Mouse (Mus musculus): Measurements from ENCODE around the gene Stx8. TPM values are rescaled to one million over a fixed set of nuclear protein-coding genes. Genes with fewer than 3 reads are reported as not detected.

Gene Stx8
- polyA plus RNA-seq, 1 experiment: 8.7 TPM

GRCm38 (mm10) chr11:68029079-68029478, 63.1 kb downstream of the Stx8 start:
- TF ChIP-seq CTCF (IDR thresholded peaks at IDR 0.05; ENCODE audit: insufficient read depth, low read length) (no peak), POLR2A (IDR thresholded peaks at IDR 0.05; ENCODE audit: borderline replicate concordance, extremely low read depth, low read depth, low read length) (no peak)
- no peak overlapping the region for H3K4me3 ChIP-seq (replicated peaks; ENCODE audit: extremely low read depth, low read depth, low read length)
- WGBS: 59% methylated on average over 4 of the region's 4 CpGs
- DNase-seq: no peak
- peaks cover 3% of the 10 kb centered on the region for H3K4me1 ChIP-seq (ENCODE audit: control insufficient read depth, insufficient read depth, low read length)

GRCm38 (mm10) chr11:68029871-68030270, 63.9 kb downstream of the Stx8 start:
- no peak for DNase-seq
- H3K4me3 ChIP-seq (replicated peaks; ENCODE audit: extremely low read depth, low read depth, low read length): no peak overlapping the region
- H3K4me1 ChIP-seq (ENCODE audit: control insufficient read depth, insufficient read depth, low read length): peaks cover 3% of the 10 kb centered on the region
- 52% methylated on average over 3 of the region's 3 CpGs for WGBS
- no peak for TF ChIP-seq CTCF (IDR thresholded peaks at IDR 0.05; ENCODE audit: insufficient read depth, low read length)
- no peak for TF ChIP-seq POLR2A (IDR thresholded peaks at IDR 0.05; ENCODE audit: borderline replicate concordance, extremely low read depth, low read depth, low read length)

- no peak for TF ChIP-seq CTCF (IDR thresholded peaks at IDR 0.05; ENCODE audit: insufficient read depth, low read length)
- TF ChIP-seq POLR2A (IDR thresholded peaks at IDR 0.05; ENCODE audit: borderline replicate concordance, extremely low read depth, low read depth, low read length): no peak
- WGBS: 89% methylated on average over 1 of the region's 1 CpGs
- H3K4me3 ChIP-seq (replicated peaks; ENCODE audit: extremely low read depth, low read depth, low read length): no peak overlapping the region
- DNase-seq: no peak
- peaks cover 3% of the 10 kb centered on the region for H3K4me1 ChIP-seq (ENCODE audit: control insufficient read depth, insufficient read depth, low read length)
Measured at GRCm38 (mm10) chr11:68030771-68031170, 64.8 kb downstream of the Stx8 start.

GRCm38 (mm10) chr11:68032448-68032847, 66.5 kb downstream of the Stx8 start:
- no peak overlapping the region for H3K4me3 ChIP-seq (replicated peaks; ENCODE audit: extremely low read depth, low read depth, low read length)
- DNase-seq: no peak
- WGBS: 59% methylated on average over 2 of the region's 2 CpGs
- TF ChIP-seq POLR2A (IDR thresholded peaks at IDR 0.05; ENCODE audit: borderline replicate concordance, extremely low read depth, low read depth, low read length) (no peak), CTCF (IDR thresholded peaks at IDR 0.05; ENCODE audit: insufficient read depth, low read length) (no peak)
- H3K4me1 ChIP-seq (ENCODE audit: control insufficient read depth, insufficient read depth, low read length): peaks cover 3% of the 10 kb centered on the region

GRCm38 (mm10) chr11:68033331-68033926, 67.4 kb downstream of the Stx8 start:
- H3K4me3 ChIP-seq (replicated peaks; ENCODE audit: extremely low read depth, low read depth, low read length): no peak overlapping the region
- TF ChIP-seq CTCF (IDR thresholded peaks at IDR 0.05; ENCODE audit: insufficient read depth, low read length): no peak
- no peak for TF ChIP-seq POLR2A (IDR thresholded peaks at IDR 0.05; ENCODE audit: borderline replicate concordance, extremely low read depth, low read depth, low read length)
- 89% methylated on average over 11 of the region's 11 CpGs for WGBS
- no peak for DNase-seq
- H3K4me1 ChIP-seq (ENCODE audit: control insufficient read depth, insufficient read depth, low read length): peaks cover 3% of the 10 kb centered on the region

GRCm38 (mm10) chr11:68034422-68034821, 68.4 kb downstream of the Stx8 start:
- TF ChIP-seq POLR2A (IDR thresholded peaks at IDR 0.05; ENCODE audit: borderline replicate concordance, extremely low read depth, low read depth, low read length) (no peak), CTCF (IDR thresholded peaks at IDR 0.05; ENCODE audit: insufficient read depth, low read length) (no peak)
- WGBS: 69% methylated on average over 5 of the region's 5 CpGs
- no peak for DNase-seq
- no peak overlapping the region for H3K4me3 ChIP-seq (replicated peaks; ENCODE audit: extremely low read depth, low read depth, low read length)
- peaks cover 3% of the 10 kb centered on the region for H3K4me1 ChIP-seq (ENCODE audit: control insufficient read depth, insufficient read depth, low read length)

- DNase-seq: no peak
- TF ChIP-seq POLR2A (IDR thresholded peaks at IDR 0.05; ENCODE audit: borderline replicate concordance, extremely low read depth, low read depth, low read length) (no peak), CTCF (IDR thresholded peaks at IDR 0.05; ENCODE audit: insufficient read depth, low read length) (no peak)
- WGBS: 90% methylated on average over 4 of the region's 4 CpGs
- Histone ChIP-seq H3K4me1 (ENCODE audit: control insufficient read depth, insufficient read depth, low read length) (peaks cover 3% of the 10 kb centered on the region; the same call in 1 of the 2 replicates), H3K4me3 (replicated peaks; ENCODE audit: extremely low read depth, low read depth, low read length) (no peak overlapping the region)
Measured at GRCm38 (mm10) chr11:68035303-68035891, 69.4 kb downstream of the Stx8 start.

GRCm38 (mm10) chr11:68036133-68036959, 70.4 kb downstream of the Stx8 start:
- 68% methylated on average over 20 of the region's 20 CpGs for WGBS
- TF ChIP-seq CTCF (IDR thresholded peaks at IDR 0.05; ENCODE audit: insufficient read depth, low read length): no peak
- TF ChIP-seq POLR2A (IDR thresholded peaks at IDR 0.05; ENCODE audit: borderline replicate concordance, extremely low read depth, low read depth, low read length): no peak
- DNase-seq: no peak
- Histone ChIP-seq H3K4me1 (ENCODE audit: control insufficient read depth, insufficient read depth, low read length) (no peaks in the 10 kb centered on the region), H3K4me3 (replicated peaks; ENCODE audit: extremely low read depth, low read depth, low read length) (no peak overlapping the region)

GRCm38 (mm10) chr11:68037093-68037492, 71.1 kb downstream of the Stx8 start:
- DNase-seq: no peak

More at GRCm38 (mm10) chr11:68037093-68037492, 71.1 kb downstream of the Stx8 start:
- no peak for TF ChIP-seq POLR2A (IDR thresholded peaks at IDR 0.05; ENCODE audit: borderline replicate concordance, extremely low read depth, low read depth, low read length)
- no peak for TF ChIP-seq CTCF (IDR thresholded peaks at IDR 0.05; ENCODE audit: insufficient read depth, low read length)
- no peak overlapping the region for H3K4me3 ChIP-seq (replicated peaks; ENCODE audit: extremely low read depth, low read depth, low read length)
- no peaks in the 10 kb centered on the region for H3K4me1 ChIP-seq (ENCODE audit: control insufficient read depth, insufficient read depth, low read length)
- 62% methylated on average over 9 of the region's 9 CpGs for WGBS
